Mouse (Mus musculus): Measurements from ENCODE around the gene Il7r.
"Not testable (repeated sequence)": the region's sequence is repeated elsewhere in the genome, so short reads cannot be mapped to it uniquely, and the experiment has no call there.

The Il7r gene

DNA sequence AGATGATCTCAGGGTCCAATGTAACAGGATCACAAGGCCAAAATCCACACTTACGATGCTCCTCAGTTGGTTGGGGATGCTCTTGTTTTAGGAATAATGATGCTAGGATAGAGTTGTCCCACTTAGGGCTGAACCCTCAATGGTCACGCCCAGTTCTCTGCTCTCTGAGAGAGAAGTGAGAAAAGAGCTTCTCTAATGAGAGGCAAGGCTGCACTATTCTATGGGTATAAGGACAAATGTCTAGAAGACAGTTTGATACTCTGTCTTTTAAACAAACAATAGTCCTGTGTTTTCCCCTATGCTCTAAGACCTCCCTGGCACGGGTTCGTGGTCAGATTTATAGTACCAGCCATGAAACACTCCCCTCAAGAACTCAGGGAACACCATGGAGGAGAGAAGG is at the start of gene Il7r:
Gene Il7r (minus strand): TSS at position 101 of the 400 bp plus-strand sequence.
- no peak for DNase-seq (ENCODE audit: low read depth)

GRCm38 (mm10) chr15:9577303-9577702 is 47.3 kb upstream of the Il7r start:
- no peak for DNase-seq (ENCODE audit: low read depth)

- no peak for DNase-seq (ENCODE audit: low read depth)
These were observed 44.8 kb upstream of the Il7r start for GRCm38 (mm10) chr15:9574796-9575195.

GRCm38 (mm10) chr15:9573361-9573760 is 43.4 kb upstream of the Il7r start:
- DNase-seq (ENCODE audit: low read depth) = no peak

DNA sequence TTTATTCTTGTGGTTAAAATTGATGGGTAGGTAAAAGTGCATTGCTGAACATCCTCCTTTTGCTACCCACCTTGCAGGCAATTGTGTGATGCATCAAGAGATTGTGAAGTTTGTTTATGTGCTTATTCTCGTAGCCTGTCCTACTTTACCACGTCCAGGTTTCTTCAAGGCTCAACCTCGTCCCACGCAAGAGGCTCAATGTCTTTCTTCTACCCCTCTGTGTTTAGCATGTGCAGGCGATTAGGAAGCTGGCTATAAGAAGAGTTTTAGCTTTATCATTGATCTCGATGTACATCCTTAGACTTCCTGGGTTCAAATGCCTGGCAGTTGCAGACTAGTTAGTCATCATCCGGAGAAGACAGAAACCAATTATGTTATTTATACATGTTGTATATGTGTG is 42.7 kb upstream of the Il7r start:
- no peak for DNase-seq (ENCODE audit: low read depth)

DNA sequence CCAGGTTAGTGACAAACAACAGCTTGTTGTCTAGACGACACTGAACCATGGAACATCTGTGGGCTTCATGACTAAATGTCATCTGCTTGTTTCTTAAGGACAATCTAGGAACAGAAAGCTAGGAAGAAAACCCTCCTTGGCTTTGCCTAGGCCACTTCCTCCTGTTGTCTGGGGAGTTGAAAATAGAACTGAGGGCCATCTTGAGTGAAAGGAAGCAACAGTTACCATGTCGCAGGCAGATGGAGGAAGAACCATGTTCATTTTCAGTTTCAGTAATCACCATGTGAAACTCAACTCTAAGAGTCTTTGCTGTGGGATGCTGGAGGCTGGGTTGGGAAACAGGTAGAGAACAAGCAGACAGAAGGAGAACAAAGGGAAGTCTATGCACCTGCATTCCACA is 41.9 kb upstream of the Il7r start:
- DNase-seq (ENCODE audit: low read depth) = no peak

DNA sequence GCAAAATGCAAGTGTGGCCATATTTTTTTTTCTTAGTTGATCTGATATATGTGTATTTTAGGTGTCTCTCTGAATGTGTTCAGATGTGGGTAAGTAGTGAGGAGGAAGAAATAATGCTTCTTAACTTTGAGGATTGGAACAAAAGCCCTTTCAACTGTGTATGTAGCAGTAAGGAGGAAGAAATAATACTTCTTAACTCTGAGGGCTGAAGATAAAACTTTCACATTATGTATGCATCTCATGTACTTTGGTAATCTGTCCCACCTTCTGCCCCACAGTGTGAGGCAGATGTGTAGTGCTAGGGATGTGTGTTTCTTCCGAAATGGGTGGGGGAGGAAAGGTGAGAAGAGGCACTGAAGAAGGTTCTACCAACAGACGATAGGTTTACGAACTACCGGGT is 37.3 kb upstream of the Il7r start:
- no peak for DNase-seq (ENCODE audit: low read depth)

DNA sequence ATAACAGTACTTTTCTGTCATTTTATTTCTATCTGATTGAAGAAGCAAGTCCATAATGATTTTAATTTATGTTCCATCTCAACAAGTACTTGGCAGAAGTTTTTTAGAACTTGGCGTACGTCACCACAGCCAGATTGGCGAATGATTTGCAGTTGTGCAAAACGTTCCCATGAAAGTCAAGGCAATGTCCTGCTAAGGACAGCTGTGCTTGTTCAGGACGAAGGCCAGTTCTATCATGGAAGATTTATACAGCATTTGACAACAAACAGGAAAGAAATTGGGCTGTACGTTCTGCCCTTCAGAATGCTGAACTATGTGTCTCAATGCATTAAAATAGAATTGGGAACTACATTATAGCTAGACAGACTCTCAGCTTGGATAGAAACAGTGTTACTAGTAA is 35.4 kb upstream of the Il7r start:
- DNase-seq (ENCODE audit: low read depth) = no peak

GRCm38 (mm10) chr15:9564156-9564555 is 34.2 kb upstream of the Il7r start:
- no peak for DNase-seq (ENCODE audit: low read depth)

DNA sequence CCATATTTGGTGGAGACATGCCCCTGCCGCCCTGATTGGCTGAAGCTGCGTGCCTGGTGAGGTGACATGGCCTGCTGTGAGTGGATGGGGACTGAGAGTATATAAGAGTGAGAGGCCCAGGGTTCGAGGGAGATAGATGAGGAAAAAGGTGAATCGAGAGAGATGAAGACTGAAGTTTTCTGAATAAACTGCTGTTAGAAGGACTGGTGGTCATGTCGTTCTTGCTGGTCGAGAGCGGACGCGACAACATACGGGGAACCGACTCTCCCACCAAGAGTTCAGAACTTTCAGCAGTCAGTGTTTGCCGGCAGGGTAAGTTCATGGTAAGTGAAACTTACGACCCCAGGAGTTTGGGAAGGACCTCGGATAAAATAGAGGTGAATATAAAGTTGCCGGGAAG is 27.3 kb upstream of the Il7r start:
- not testable (repeated sequence) for DNase-seq (ENCODE audit: low read depth)

GRCm38 (mm10) chr15:9548951-9549350 is 19.0 kb upstream of the Il7r start:
- DNase-seq (ENCODE audit: low read depth) = no peak

DNA sequence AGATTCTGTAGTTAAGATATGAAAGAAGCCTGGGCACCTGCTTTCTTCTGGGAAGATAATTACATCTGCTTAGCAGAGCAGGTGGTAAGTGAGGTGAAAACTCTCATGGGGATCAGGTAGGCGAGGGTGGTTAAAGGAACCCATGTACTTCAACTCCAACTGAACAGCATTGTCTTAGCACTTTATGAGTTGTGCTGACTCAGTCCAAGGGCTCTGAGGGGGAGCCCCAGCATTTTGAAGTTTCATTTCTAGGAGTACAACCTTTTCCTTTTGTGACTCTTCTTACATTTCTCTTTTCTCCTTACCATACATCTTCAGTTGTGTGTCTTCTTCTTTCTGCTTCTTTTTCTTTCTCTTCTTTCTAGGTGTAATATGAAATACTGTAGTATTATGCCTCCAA is 5.2 kb upstream of the Il7r start:
- no peak for DNase-seq (ENCODE audit: low read depth)

DNA sequence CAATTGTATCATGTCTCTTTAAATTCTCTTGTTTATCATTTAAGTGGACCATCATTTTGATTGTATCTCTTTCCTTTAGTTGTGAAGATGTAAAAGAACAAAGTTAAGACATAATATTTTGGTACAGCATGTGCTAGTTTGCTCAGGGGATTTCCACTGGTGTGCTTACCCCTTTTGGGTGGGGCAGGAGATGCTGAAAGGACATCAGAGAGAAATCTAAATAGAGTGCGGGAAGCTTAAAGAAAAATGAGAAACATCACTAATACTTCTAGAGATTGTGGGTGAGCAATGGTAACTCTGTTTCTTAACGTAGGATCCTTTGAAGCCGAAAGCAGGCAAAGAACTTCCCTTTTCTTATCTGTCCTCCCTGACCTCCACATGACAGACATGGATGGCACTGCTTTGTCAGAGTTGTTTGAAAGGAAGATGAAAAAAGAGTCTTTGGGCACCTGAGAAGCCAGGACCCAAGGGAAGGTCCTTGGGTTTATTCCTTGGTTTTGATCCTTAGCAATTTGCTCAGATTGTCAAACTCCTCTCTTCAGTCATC is 3.5 kb upstream of the Il7r start:
- DNase-seq (ENCODE audit: low read depth) = no peak

- DNase-seq (ENCODE audit: low read depth) = no peak
These were observed 330 bp downstream of the Il7r start for GRCm38 (mm10) chr15:9529646-9530045.

GRCm38 (mm10) chr15:9528186-9528935 is 1.6 kb downstream of the Il7r start:
- no peak for DNase-seq (ENCODE audit: low read depth)

DNA sequence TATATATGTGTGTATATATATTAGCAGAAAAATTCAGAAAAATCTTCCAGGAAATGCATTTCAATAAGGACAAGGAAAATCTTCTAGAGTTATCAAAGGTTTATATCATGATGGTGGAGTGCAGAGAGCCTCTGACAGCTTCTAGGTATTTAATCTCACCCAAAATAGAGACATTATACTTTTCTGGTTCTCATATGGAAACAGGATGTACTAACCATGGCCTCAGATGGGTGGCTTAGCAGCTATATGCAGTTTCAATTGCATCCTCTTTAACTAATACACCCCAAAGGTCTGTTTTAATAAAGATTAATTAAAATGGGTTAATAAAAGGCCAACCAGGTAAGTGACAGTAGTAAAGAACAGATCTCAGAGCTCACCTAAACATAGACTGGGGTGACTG is 3.6 kb downstream of the Il7r start:
- DNase-seq (ENCODE audit: low read depth) = no peak

DNA sequence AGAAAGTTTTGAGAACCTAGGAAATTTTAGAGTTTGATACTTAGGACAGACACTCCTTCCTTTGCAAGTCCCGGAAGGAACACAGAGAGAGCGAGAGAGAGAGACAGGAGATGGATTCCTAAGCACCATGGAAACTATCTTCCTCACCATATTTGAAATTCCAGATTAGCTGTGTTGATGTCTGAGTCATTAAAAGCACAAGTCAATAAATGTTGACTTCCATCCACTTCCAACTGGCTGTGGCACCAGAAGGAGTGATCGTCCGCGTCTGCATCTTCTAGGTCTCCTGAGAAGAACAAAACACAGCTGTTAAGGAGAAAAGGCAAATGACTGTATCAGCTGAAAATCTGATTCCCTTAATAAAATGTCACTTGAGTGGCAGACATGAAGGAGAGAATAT is 5.1 kb downstream of the Il7r start:
- DNase-seq (ENCODE audit: low read depth) = no peak

GRCm38 (mm10) chr15:9523956-9524355 is 6.0 kb downstream of the Il7r start:
- no peak for DNase-seq (ENCODE audit: low read depth)

GRCm38 (mm10) chr15:9523059-9523458 is 6.9 kb downstream of the Il7r start:
- no peak for DNase-seq (ENCODE audit: low read depth)

DNA sequence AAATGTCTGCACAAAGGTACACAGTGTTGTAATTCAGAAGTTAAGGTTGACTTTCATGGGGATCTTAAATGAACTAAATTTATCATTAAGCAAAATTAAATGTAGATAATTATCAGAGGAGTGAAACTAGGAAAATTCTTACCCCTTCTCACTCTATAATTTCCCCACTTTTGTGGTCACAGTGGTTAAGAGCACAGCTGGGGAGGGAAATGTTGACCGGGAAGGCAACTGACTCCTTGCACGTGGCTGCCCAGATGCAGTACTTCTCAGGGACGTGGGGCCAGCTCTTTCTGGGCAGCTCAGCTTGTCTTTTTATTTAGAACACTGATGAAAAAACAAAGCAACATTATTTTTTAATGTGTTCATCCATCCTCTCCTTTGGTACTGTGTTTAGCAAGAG is 37.9 kb downstream of the Il7r start:
- DNase-seq (ENCODE audit: low read depth) = no peak

DNA sequence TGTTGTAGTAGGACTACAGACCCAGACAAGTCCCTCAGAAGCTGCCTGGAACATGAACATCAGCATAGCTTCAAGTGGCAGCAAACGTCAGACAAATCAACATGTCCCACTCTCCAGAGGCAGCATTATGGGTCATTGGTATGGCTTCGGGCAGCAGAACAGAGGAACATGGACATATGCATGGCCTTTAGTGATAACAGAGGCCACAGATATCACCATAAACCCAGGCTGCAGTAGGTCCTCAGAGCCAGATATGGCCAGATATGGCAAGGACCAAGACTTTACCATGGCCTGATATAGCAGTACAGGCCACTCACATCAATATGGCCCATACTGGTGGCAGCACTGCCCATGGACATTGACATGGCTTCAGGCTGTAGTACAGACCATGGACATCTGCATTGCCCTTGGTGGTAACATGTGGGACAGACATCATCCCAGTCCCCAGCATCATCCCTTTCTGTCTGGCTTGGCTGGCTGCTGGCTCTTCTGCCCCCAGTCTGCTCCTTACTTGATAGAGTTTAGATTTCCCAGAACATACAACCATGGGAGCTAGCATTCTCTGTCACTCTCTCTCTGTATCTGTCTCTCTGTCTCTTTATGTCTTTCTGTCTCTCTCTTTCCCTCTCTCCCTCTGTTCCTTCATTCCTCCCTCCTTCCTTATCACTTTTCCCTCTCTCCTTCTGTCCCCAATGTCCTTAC is 40.4 kb downstream of the Il7r start:
- no peak for DNase-seq (ENCODE audit: low read depth)

- no peak for DNase-seq (ENCODE audit: low read depth)
These were observed 56.8 kb downstream of the Il7r start for GRCm38 (mm10) chr15:9473188-9473587.

DNA sequence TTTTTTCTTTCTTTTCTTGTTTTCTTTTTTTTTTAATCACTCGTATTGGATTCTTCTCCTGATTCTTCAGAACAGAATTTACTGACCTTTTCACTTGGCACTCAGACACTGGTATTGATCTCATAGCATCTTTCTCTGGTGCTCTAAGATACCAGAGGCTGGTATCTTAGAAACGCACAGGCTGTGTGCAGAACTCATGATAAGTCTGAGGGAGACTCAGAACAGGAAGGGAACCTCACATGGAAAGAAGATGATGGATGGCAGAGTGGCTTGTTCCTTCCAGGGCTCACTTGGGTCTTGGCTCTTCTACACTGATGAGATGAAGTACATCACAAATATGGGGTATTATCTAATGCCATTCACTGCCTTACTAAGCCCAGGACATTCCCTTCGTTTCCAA is 57.4 kb downstream of the Il7r start:
- DNase-seq (ENCODE audit: low read depth) = no peak

- DNase-seq (ENCODE audit: low read depth) = no peak
These were observed 57.8 kb downstream of the Il7r start for GRCm38 (mm10) chr15:9472167-9472566.

Measured in fibroblast of lung, adult 2 months (primary cell).